8 mouse cellular contexts compared by ENCODE assay signal in genomic region chr10:80658841-80659202, GRCm38 (mm10). TPM values are rescaled to one million over a fixed set of nuclear protein-coding genes. Genes with fewer than 3 reads are reported as not detected.
DNase-seq lines count a peak whose midpoint lies in the region; ATAC-seq and TF ChIP-seq lines count a peak whose summit lies in the region.

No protein-coding gene starts in this region.

- no peak overlapping the region for H3K4me3 ChIP-seq in lung, embryonic 15.5 days
- no peak overlapping the region for H3K4me3 ChIP-seq in bone marrow, adult 2 months (replicated peaks; ENCODE audit: control insufficient read depth, low read depth, low read length)
- H3K4me3 ChIP-seq in intestine, embryonic 15.5 days (replicated peaks): no peak overlapping the region
- H3K4me3 ChIP-seq in stomach, embryonic 16.5 days (replicated peaks; ENCODE audit: low read length): no peak overlapping the region; the same call in 1 of the 2 replicates
- H3K4me3 ChIP-seq in midbrain, embryonic 11.5 days (ENCODE audit: low read depth, low read length): no peak overlapping the region

- DNase-seq in lung, postnatal 14 days: no peak
- no peak for DNase-seq in yolk sac, embryonic 10.5 days (ENCODE audit: low spot score)
- DNase-seq in midbrain, embryonic 11.5 days (ENCODE audit: low spot score, missing footprints): no peak
- no peak for DNase-seq in right cerebral cortex, postnatal 10 days (ENCODE audit: low spot score in 2 of 2)

- H3K27ac ChIP-seq in lung, embryonic 15.5 days: peak overlapping the region; percentile 11; the same call in 1 of the 2 replicates
- peak overlapping the region; percentile 62 for H3K27ac ChIP-seq in bone marrow, adult 2 months (ENCODE audit: control insufficient read depth, insufficient read depth, low read depth, low read length, poor library complexity)
- H3K27ac ChIP-seq in intestine, embryonic 15.5 days: no peak overlapping the region; the same call in 1 of the 2 replicates
- peak overlapping the region; percentile 4; the same call in 1 of the 2 replicates for H3K27ac ChIP-seq in stomach, embryonic 16.5 days (ENCODE audit: low read length)
- H3K27ac ChIP-seq in midbrain, embryonic 11.5 days (ENCODE audit: low read depth, low read length): no peak overlapping the region

- no peaks in the 10 kb centered on the region for H3K9me3 ChIP-seq in lung, embryonic 15.5 days
- H3K9me3 ChIP-seq in intestine, embryonic 15.5 days: no peaks in the 10 kb centered on the region
- no peaks in the 10 kb centered on the region for H3K9me3 ChIP-seq in stomach, embryonic 16.5 days (replicated peaks; ENCODE audit: control insufficient read depth, low read length)
- H3K9me3 ChIP-seq in midbrain, embryonic 11.5 days (ENCODE audit: control insufficient read depth, low read length): no peaks in the 10 kb centered on the region

- ATAC-seq in lung, embryonic 15.5 days (ENCODE audit: borderline replicate concordance, extremely low read depth, low FRiP score, low TSS enrichment): no peak
- 0 out of 2 replicates have a peak, but pooled peaks have one; percentile 26 for ATAC-seq in intestine, embryonic 15.5 days
- no peak for ATAC-seq in stomach, embryonic 16.5 days (ENCODE audit: insufficient read depth, low FRiP score)
- ATAC-seq in midbrain, embryonic 11.5 days (ENCODE audit: low FRiP score): no peak

- WGBS in lung, embryonic 15.5 days: 57% methylated on average over 4 of the region's 4 CpGs
- WGBS in bone marrow, adult 2 months: 10% methylated on average over 4 of the region's 4 CpGs
- 53% methylated on average over 4 of the region's 4 CpGs for WGBS in intestine, embryonic 15.5 days
- WGBS in stomach, embryonic 16.5 days: 54% methylated on average over 4 of the region's 4 CpGs
- WGBS in midbrain, embryonic 11.5 days: 73% methylated on average over 4 of the region's 4 CpGs

- TF ChIP-seq CTCF in bone marrow, adult 2 months (IDR thresholded peaks at IDR 0.05; ENCODE audit: control insufficient read depth, insufficient read depth, low read length): no peak

- no peak overlapping the region for H3K9ac ChIP-seq in lung, embryonic 15.5 days
- H3K9ac ChIP-seq in intestine, embryonic 15.5 days: no peak overlapping the region
- H3K9ac ChIP-seq in stomach, embryonic 16.5 days (ENCODE audit: low read length): no peak overlapping the region
- no peak overlapping the region for H3K9ac ChIP-seq in midbrain, embryonic 11.5 days (ENCODE audit: low read length)

- H3K4me2 ChIP-seq in lung, embryonic 15.5 days: peak overlapping the region; percentile 44
- peak overlapping the region; percentile 35; the same call in 1 of the 2 replicates for H3K4me2 ChIP-seq in intestine, embryonic 15.5 days (replicated peaks)
- 0 out of 2 replicates have a peak overlapping the region, but pooled peaks have one; percentile 31 for H3K4me2 ChIP-seq in stomach, embryonic 16.5 days (ENCODE audit: low read depth, low read length)
- H3K4me2 ChIP-seq in midbrain, embryonic 11.5 days: no peak overlapping the region

- no peaks in the 10 kb centered on the region for H3K27me3 ChIP-seq in lung, embryonic 15.5 days
- H3K27me3 ChIP-seq in intestine, embryonic 15.5 days (replicated peaks): no peaks in the 10 kb centered on the region
- H3K27me3 ChIP-seq in stomach, embryonic 16.5 days (ENCODE audit: control insufficient read depth, insufficient read depth, low read length): no peaks in the 10 kb centered on the region
- no peaks in the 10 kb centered on the region for H3K27me3 ChIP-seq in midbrain, embryonic 11.5 days (ENCODE audit: control insufficient read depth, insufficient read depth, low read length)

- peaks cover 40% of the 10 kb centered on the region for H3K4me1 ChIP-seq in lung, embryonic 15.5 days
- H3K4me1 ChIP-seq in bone marrow, adult 2 months (ENCODE audit: control insufficient read depth, insufficient read depth, low read length): peaks cover 9% of the 10 kb centered on the region
- peaks cover 34% of the 10 kb centered on the region for H3K4me1 ChIP-seq in intestine, embryonic 15.5 days (replicated peaks)
- peaks cover 25% of the 10 kb centered on the region for H3K4me1 ChIP-seq in stomach, embryonic 16.5 days (ENCODE audit: control insufficient read depth, insufficient read depth, low read length)
- H3K4me1 ChIP-seq in midbrain, embryonic 11.5 days (ENCODE audit: control insufficient read depth, insufficient read depth, low read length): peaks cover 15% of the 10 kb centered on the region

- H3K36me3 ChIP-seq in lung, embryonic 15.5 days: no peaks in the 10 kb centered on the region
- no peaks in the 10 kb centered on the region for H3K36me3 ChIP-seq in intestine, embryonic 15.5 days
- H3K36me3 ChIP-seq in stomach, embryonic 16.5 days (ENCODE audit: control insufficient read depth, insufficient read depth, low read length): no peaks in the 10 kb centered on the region
- no peaks in the 10 kb centered on the region for H3K36me3 ChIP-seq in midbrain, embryonic 11.5 days (ENCODE audit: control insufficient read depth, insufficient read depth, low read length)

- no peak for TF ChIP-seq POLR2A in bone marrow, adult 2 months (IDR thresholded peaks at IDR 0.05; ENCODE audit: borderline replicate concordance, control insufficient read depth, low read depth, low read length)

RNA-seq across cellular contexts. Expression of gene Btbd2, which starts 2.0 kb away (rescaled TPM):
- polyA plus RNA-seq in lung, embryonic 15.5 days (2015; fragmentation: Nextera tagmentation; extraction: Ambion mirVana): 83.0 and 85.2 TPM in 2 replicates
- 7.0 and 22.1 TPM in 2 replicates for polyA plus RNA-seq in bone marrow, adult 2 months (2011; ENCODE audit: insufficient read depth, insufficient read length, low replicate concordance, missing spikeins)
- 54.9 and 62.4 TPM in 2 replicates for polyA plus RNA-seq in intestine, embryonic 15.5 days (2015; fragmentation: Nextera tagmentation; extraction: Ambion mirVana)
- 11.5 and 12.7 TPM in 2 replicates for polyA plus RNA-seq in stomach, embryonic 16.5 days (2015; fragmentation: Nextera tagmentation; extraction: Ambion mirVana)
- polyA plus RNA-seq in midbrain, embryonic 11.5 days (2014; fragmentation: Nextera tagmentation; extraction: Ambion mirVana): 43.8 and 51.7 TPM in 2 replicates

RNA-seq across cellular contexts. Expression of gene Mknk2, which starts 19.1 kb away (rescaled TPM):
- polyA plus RNA-seq in lung, embryonic 15.5 days (2015; fragmentation: Nextera tagmentation; extraction: Ambion mirVana): 99.8 and 104 TPM in 2 replicates
- polyA plus RNA-seq in bone marrow, adult 2 months (2011; ENCODE audit: insufficient read depth, insufficient read length, low replicate concordance, missing spikeins): 70.5 and 89.6 TPM in 2 replicates
- polyA plus RNA-seq in intestine, embryonic 15.5 days (2015; fragmentation: Nextera tagmentation; extraction: Ambion mirVana): 68.8 and 73.0 TPM in 2 replicates
- polyA plus RNA-seq in stomach, embryonic 16.5 days (2015; fragmentation: Nextera tagmentation; extraction: Ambion mirVana): 42.8 and 45.1 TPM in 2 replicates
- 42.0 and 49.4 TPM in 2 replicates for polyA plus RNA-seq in midbrain, embryonic 11.5 days (2014; fragmentation: Nextera tagmentation; extraction: Ambion mirVana)

RNA-seq across cellular contexts. Expression of gene Csnk1g2, which starts 36.2 kb away (rescaled TPM):
- 142 and 152 TPM in 2 replicates for polyA plus RNA-seq in lung, embryonic 15.5 days (2015; fragmentation: Nextera tagmentation; extraction: Ambion mirVana)
- 49.9 and 75.2 TPM in 2 replicates for polyA plus RNA-seq in bone marrow, adult 2 months (2011; ENCODE audit: insufficient read depth, insufficient read length, low replicate concordance, missing spikeins)
- polyA plus RNA-seq in intestine, embryonic 15.5 days (2015; fragmentation: Nextera tagmentation; extraction: Ambion mirVana): 134 and 152 TPM in 2 replicates
- polyA plus RNA-seq in stomach, embryonic 16.5 days (2015; fragmentation: Nextera tagmentation; extraction: Ambion mirVana): 18.1 TPM in 2 replicates
- 73.6 and 86.9 TPM in 2 replicates for polyA plus RNA-seq in midbrain, embryonic 11.5 days (2014; fragmentation: Nextera tagmentation; extraction: Ambion mirVana)

RNA-seq across cellular contexts. Expression of gene Mob3a, which starts 43.0 kb away (rescaled TPM):
- 44.5 and 44.7 TPM in 2 replicates for polyA plus RNA-seq in lung, embryonic 15.5 days (2015; fragmentation: Nextera tagmentation; extraction: Ambion mirVana)
- 16.3 and 45.8 TPM in 2 replicates for polyA plus RNA-seq in bone marrow, adult 2 months (2011; ENCODE audit: insufficient read depth, insufficient read length, low replicate concordance, missing spikeins)
- polyA plus RNA-seq in intestine, embryonic 15.5 days (2015; fragmentation: Nextera tagmentation; extraction: Ambion mirVana): 40.4 and 43.0 TPM in 2 replicates
- polyA plus RNA-seq in stomach, embryonic 16.5 days (2015; fragmentation: Nextera tagmentation; extraction: Ambion mirVana): 51.6 and 57.5 TPM in 2 replicates
- 50.2 and 52.7 TPM in 2 replicates for polyA plus RNA-seq in midbrain, embryonic 11.5 days (2014; fragmentation: Nextera tagmentation; extraction: Ambion mirVana)

RNA-seq across cellular contexts. Expression of gene Izumo4, which starts 43.2 kb away (rescaled TPM):
- polyA plus RNA-seq in lung, embryonic 15.5 days (2015; fragmentation: Nextera tagmentation; extraction: Ambion mirVana): 19.8 and 23.0 TPM in 2 replicates
- polyA plus RNA-seq in bone marrow, adult 2 months (2011; ENCODE audit: insufficient read depth, insufficient read length, low replicate concordance, missing spikeins): 22.9 and 33.3 TPM in 2 replicates
- 22.3 and 26.5 TPM in 2 replicates for polyA plus RNA-seq in intestine, embryonic 15.5 days (2015; fragmentation: Nextera tagmentation; extraction: Ambion mirVana)
- polyA plus RNA-seq in stomach, embryonic 16.5 days (2015; fragmentation: Nextera tagmentation; extraction: Ambion mirVana): 25.5 and 28.7 TPM in 2 replicates
- polyA plus RNA-seq in midbrain, embryonic 11.5 days (2014; fragmentation: Nextera tagmentation; extraction: Ambion mirVana): 6.7 and 6.9 TPM in 2 replicates

Comparison
In these comparisons a context has a peak if more than half of its experiments do, and no peak if none do; other contexts are left out.
1. H3K27ac ChIP-seq: peak in lung, embryonic 15.5 days (single experiment), bone marrow, adult 2 months (single experiment) and stomach, embryonic 16.5 days (single experiment); none in intestine, embryonic 15.5 days (single experiment) and midbrain, embryonic 11.5 days (single experiment).